Mouse (Mus musculus): ENCODE data around the gene Ubtd1.

DNA sequence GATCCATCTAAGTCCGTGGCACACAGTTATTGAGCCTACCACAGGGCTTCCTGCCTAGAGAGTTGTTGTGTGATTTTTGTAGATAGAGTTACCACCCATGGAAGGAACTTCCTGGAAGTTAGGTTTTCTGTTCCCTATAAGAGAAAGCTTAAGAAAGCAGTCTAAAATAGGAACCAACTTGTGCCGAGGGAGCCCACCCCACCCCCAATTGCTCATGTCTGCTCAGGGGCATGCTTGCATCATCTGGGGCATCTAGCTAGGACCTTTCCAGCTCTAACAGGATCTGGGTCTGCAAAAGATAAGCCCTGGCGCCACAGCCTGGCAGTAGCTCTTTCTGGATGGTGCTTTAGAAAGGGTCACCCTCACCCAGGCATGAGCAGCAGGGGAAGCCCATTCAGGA, 24.1 kb downstream of the Ubtd1 start:
- TF ChIP-seq CTCF (IDR thresholded peaks at IDR 0.05) (no peak), EP300 (IDR thresholded peaks at IDR 0.05) (no peak)
